Mouse (Mus musculus) cerebellum, adult 2 months (tissue): Measurements from ENCODE around the gene Chrm4.

Source experiments
- CTCF ChIP-seq: fragments of 200-500 bp; IDR thresholded peaks from 2 replicates; pipeline ENCODE4 v1.5.1; 2011; ENCODE audit warnings: low read depth, mild to moderate bottlenecking, control low read depth, low read length, moderate library complexity, borderline replicate concordance; ENCODE audit not compliant: insufficient read depth
- POLR2A ChIP-seq: fragments of 200-500 bp; IDR thresholded peaks from 2 replicates; pipeline ENCODE4 v1.6.1; 2011; ENCODE audit warnings: low read length, control low read depth, borderline replicate concordance; ENCODE audit not compliant: insufficient read depth

DNA sequence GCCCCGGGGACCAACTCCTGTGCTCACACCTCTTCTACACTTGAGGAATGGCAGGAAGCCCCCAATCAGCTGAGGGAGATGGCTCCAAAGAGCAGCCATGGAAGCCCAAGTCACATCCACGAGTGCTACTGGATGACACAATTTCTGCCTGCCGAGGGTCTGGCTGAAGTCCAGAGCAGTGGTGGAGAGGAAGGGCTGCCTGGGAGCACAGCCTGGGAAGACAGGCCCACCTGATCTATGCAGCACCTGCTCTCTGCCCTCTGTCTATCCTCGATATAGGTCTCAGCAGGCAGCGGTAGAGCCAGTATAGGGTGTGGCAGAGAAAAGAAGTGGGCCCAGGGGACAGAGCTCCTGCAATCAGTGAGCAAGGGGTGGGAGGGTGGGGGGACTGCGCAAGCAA is 19.8 kb downstream of the Chrm4 start:
- no peak for TF ChIP-seq CTCF
- TF ChIP-seq POLR2A = no peak
